Mouse (Mus musculus) midbrain, embryonic 14.5 days (tissue): Measurements from ENCODE around the gene 1700003E16Rik. TPM values are rescaled to one million over a fixed set of nuclear protein-coding genes. Genes with fewer than 3 reads are reported as not detected.

Experiments
- ATAC-seq: fragments of 200-750 bp; cut with Nextera tagmentation; 2 replicates; pipeline ENCODE4 v1.8.0; 2017; ENCODE audit warnings: moderate number of reproducible peaks, moderate library complexity; ENCODE audit not compliant: low FRiP score, low TSS enrichment
- DNase-seq: peaks from one replicate; pipeline ENCODE4 v3.0.0-alpha.2; 2015
- H3K27ac ChIP-seq: fragments of 300-500 bp; sonication (generic); replicated peaks from 2 replicates; pipeline ENCODE4 v1.5.1; 2014; ENCODE audit warnings: mild to moderate bottlenecking, low read depth, low read length, moderate library complexity
- H3K27me3 ChIP-seq: fragments of 300-500 bp; sonication (generic); 2 replicates; pipeline ENCODE4 v1.6.1; 2014; ENCODE audit warnings: low read length, control low read depth, mixed read lengths; ENCODE audit not compliant: control insufficient read depth, insufficient read depth
- H3K36me3 ChIP-seq: fragments of 300-500 bp; sonication (generic); 2 replicates; pipeline ENCODE4 v1.6.1; 2014; ENCODE audit warnings: low read length, control low read depth; ENCODE audit not compliant: control insufficient read depth, insufficient read depth
- H3K4me1 ChIP-seq: fragments of 300-500 bp; sonication (generic); 2 replicates; pipeline ENCODE4 v1.6.1; 2014; ENCODE audit warnings: mild to moderate bottlenecking, antibody characterized with exemption, low read length, control low read depth; ENCODE audit not compliant: control insufficient read depth, insufficient read depth
- H3K4me2 ChIP-seq: fragments of 300-500 bp; sonication (generic); 2 replicates; pipeline ENCODE4 v1.6.1; 2014; ENCODE audit warnings: mild to moderate bottlenecking, low read length, moderate library complexity
- H3K4me3 ChIP-seq: fragments of 300-500 bp; sonication (generic); replicated peaks from 2 replicates; pipeline ENCODE4 v1.5.1; 2014; ENCODE audit warnings: low read depth, low read length
- H3K9ac ChIP-seq: fragments of 300-500 bp; sonication (generic); replicated peaks from 2 replicates; pipeline ENCODE4 v1.6.1; 2014; ENCODE audit warnings: mild to moderate bottlenecking, low read length, moderate library complexity
- H3K9me3 ChIP-seq: fragments of 300-500 bp; sonication (generic); 2 replicates; pipeline ENCODE4 v1.6.1; 2016; ENCODE audit warnings: low read length, control low read depth, mixed read lengths; ENCODE audit not compliant: control insufficient read depth
- WGBS: fragments of 180-500 bp; shearing (Covaris S2); extraction: QIAGEN DNeasy Blood & Tissue Kit; methylation state at CpG from one replicate; pipeline ENCODE4 v1.1.7; 2014; 5-methylcytosine and 5-hydroxymethylcytosine counted together
- polyA plus RNA-seq: library from polyadenylated mRNA; unstranded; fragments of >200 nt; fragmentation: Nextera tagmentation; extraction: Ambion mirVana; gene quantifications from 2 replicates; pipeline ENCODE4 v1.2.1, GENCODE M21; 2014

The 1700003E16Rik gene
- polyA plus RNA-seq, 1 experiment from 2014 or later, result 5.9 TPM

- H3K27me3 ChIP-seq, result 0 out of 2 replicates have a peak, but pooled peaks cover 2% of the 10 kb centered on the region
- no peaks in the 10 kb centered on the region for H3K9me3 ChIP-seq
- no peaks in the 10 kb centered on the region for H3K36me3 ChIP-seq
- H3K4me3 ChIP-seq, result peak overlapping the region; percentile 39
- 17% methylated on average over 5 of the region's 5 CpGs for WGBS
- H3K4me2 ChIP-seq, result peak overlapping the region; percentile 65
- peak overlapping the region; percentile 90 for H3K27ac ChIP-seq
- DNase-seq (no peak), ATAC-seq (peak; percentile 6; the same call in 1 of the 2 replicates)
- H3K4me1 ChIP-seq, result peaks cover 32% of the 10 kb centered on the region
- H3K9ac ChIP-seq, result peak overlapping the region; percentile 62
These were observed 19.8 kb upstream of the 1700003E16Rik start for GRCm38 (mm10) chr6:83136291-83136880.

DNA sequence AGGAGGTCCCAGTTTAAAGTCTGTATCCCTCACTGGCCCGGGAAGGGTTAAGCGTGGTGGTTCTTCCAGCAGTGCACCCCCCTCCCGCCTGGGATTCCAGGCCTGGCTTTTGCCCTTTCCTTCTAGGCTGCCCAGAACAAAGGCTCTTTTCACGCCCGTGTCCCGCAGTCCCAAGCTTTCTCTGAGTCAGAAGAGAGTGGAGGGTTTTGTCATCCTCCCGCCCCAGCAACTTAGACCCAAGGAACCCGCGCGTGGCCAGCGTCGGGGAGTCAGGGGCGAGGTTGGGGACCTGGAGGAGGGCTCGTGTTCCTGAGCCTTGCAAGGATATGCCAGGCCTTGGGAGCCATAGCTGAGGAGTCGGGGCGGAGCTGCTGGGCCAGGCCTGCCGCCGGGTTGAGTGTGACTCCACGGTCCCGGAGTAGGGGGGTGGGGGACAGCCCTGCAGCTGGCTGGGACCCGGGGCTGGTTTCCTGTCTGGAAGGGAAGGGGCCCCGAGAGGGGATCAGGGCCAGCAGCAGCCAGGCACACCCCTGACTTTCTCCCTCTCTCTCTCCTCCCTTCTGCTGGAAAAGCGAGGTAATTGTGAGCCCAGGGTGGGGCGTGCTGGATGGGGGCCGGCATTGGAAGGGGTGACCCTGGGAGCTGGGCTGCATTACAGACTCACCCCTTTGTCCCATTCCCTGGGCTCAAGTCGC, 19.2 kb upstream of the 1700003E16Rik start:
- Histone ChIP-seq H3K9ac (peak overlapping the region; percentile 62), H3K4me1 (peaks cover 34% of the 10 kb centered on the region), H3K4me2 (peak overlapping the region; percentile 65), H3K9me3 (no peaks in the 10 kb centered on the region), H3K27me3 (peaks cover 5% of the 10 kb centered on the region; the same call in 1 of the 2 replicates), H3K4me3 (peak overlapping the region; percentile 39), H3K27ac (peak overlapping the region; percentile 90), H3K36me3 (no peaks in the 10 kb centered on the region)
- peak; percentile 82 for ATAC-seq
- under 1% methylated on average over 25 of the region's 26 CpGs for WGBS
- peak; percentile 73 for DNase-seq

DNA sequence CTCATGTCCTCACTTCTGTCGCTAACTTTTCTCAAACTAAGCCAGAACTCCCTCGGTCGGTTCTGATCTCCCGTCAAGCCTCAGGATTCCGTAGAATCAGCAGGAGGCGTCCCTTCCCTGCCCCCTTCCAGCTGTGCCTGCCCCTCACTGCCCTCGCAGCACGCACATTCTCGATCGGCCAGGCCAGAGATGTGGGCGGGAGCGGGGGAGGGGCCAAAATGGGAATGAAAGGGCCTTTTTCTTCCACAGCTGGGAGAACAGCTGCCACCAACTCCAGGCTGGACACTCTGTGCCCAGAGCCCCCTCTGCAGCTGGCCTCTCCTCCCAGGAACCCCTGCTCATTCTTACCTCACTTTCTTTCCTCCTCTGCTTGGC, 18.6 kb upstream of the 1700003E16Rik start:
- peak overlapping the region; percentile 62 for H3K9ac ChIP-seq
- H3K9me3 ChIP-seq, result no peaks in the 10 kb centered on the region
- WGBS, result under 1% methylated on average over 12 of the region's 12 CpGs
- ATAC-seq, result peak; percentile 55
- H3K4me2 ChIP-seq, result peak overlapping the region; percentile 65
- DNase-seq, result peak; percentile 78
- H3K27ac ChIP-seq, result peak overlapping the region; percentile 90
- peaks cover 38% of the 10 kb centered on the region for H3K4me1 ChIP-seq
- peaks cover 7% of the 10 kb centered on the region; the same call in 1 of the 2 replicates for H3K27me3 ChIP-seq
- no peaks in the 10 kb centered on the region for H3K36me3 ChIP-seq
- peak overlapping the region; percentile 39 for H3K4me3 ChIP-seq

DNA sequence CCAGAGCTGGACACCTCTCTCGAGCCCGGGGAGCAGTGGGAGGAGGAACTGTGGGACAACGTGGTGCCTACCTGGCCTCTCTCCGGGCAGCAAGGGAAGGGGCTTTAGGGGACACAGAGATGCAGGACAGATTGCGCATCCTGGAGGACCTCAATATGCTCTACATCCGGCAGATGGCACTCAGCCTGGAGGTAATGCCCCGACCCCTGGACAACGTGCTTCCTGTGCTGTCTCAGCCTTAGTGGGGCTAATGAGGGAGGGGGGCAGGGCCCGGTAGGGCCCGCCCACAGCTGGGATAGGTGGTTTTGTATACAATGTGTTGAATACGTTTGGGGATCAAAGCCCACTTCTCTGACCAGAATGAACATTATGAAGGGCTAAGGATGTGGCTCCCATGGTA, 18.1 kb upstream of the 1700003E16Rik start:
- ATAC-seq (peak; percentile 38; the same call in 1 of the 2 replicates), DNase-seq (peak; percentile 54)
- peak overlapping the region; percentile 62 for H3K9ac ChIP-seq
- no peaks in the 10 kb centered on the region for H3K36me3 ChIP-seq
- 2% methylated on average over 11 of the region's 11 CpGs for WGBS
- peak overlapping the region; percentile 39 for H3K4me3 ChIP-seq
- peaks cover 7% of the 10 kb centered on the region; the same call in 1 of the 2 replicates for H3K27me3 ChIP-seq
- peak overlapping the region; percentile 65 for H3K4me2 ChIP-seq
- peak overlapping the region; percentile 90 for H3K27ac ChIP-seq
- peaks cover 38% of the 10 kb centered on the region for H3K4me1 ChIP-seq
- H3K9me3 ChIP-seq, result no peaks in the 10 kb centered on the region

- WGBS, result 95% methylated on average over 8 of the region's 8 CpGs
- Histone ChIP-seq H3K9ac (no peak overlapping the region), H3K4me2 (no peak overlapping the region), H3K36me3 (no peaks in the 10 kb centered on the region), H3K9me3 (no peaks in the 10 kb centered on the region), H3K4me1 (peaks cover 38% of the 10 kb centered on the region), H3K27me3 (peaks cover 7% of the 10 kb centered on the region; the same call in 1 of the 2 replicates), H3K27ac (no peak overlapping the region), H3K4me3 (no peak overlapping the region)
- DNase-seq (no peak), ATAC-seq (no peak)
These were observed 16.2 kb upstream of the 1700003E16Rik start for GRCm38 (mm10) chr6:83140044-83140443.

GRCm38 (mm10) chr6:83141636-83142035, 14.6 kb upstream of the 1700003E16Rik start:
- peaks cover 5% of the 10 kb centered on the region; the same call in 1 of the 2 replicates for H3K27me3 ChIP-seq
- H3K4me1 ChIP-seq, result peaks cover 26% of the 10 kb centered on the region
- H3K36me3 ChIP-seq, result no peaks in the 10 kb centered on the region
- H3K27ac ChIP-seq, result no peak overlapping the region
- H3K4me2 ChIP-seq, result peak overlapping the region; percentile 60
- no peak overlapping the region for H3K4me3 ChIP-seq
- WGBS, result 32% methylated on average over 4 of the region's 4 CpGs
- peak; percentile 19 for DNase-seq
- ATAC-seq, result no peak
- no peak overlapping the region for H3K9ac ChIP-seq
- H3K9me3 ChIP-seq, result no peaks in the 10 kb centered on the region

DNA sequence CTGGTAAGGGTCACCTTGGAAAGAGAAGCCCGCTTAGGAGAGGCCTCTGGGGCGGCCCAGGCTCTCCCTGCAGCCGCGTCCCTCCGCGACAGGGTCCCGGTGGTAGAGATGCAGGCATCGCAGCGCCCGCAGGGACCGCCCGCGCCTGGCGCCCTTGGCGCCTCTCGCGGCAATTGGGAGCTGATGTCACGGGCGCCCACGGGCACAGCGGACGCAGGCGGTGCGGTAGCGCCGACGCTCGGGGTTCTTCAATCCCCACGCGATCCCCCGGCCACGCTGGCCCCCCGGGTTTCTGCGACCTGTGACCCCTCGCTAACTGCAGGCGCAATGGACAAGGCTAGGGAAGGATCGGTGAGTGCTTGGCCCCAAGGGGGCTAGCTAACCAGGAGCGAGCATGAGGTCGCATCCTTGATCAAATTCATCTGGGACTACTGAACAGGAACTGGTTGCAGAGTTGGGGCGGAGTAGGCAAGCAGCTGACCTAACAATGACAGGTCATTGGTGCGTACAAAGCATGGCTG, 13.9 kb upstream of the 1700003E16Rik start:
- H3K27ac ChIP-seq, result no peak overlapping the region
- WGBS, result 2% methylated on average over 41 of the region's 41 CpGs
- DNase-seq, result peak; percentile 64

GRCm38 (mm10) chr6:83142886-83143285, 13.3 kb upstream of the 1700003E16Rik start:
- no peak overlapping the region for H3K9ac ChIP-seq

More for the DNA sequence above, 13.9 kb upstream of the 1700003E16Rik start:
- Histone ChIP-seq H3K4me1 (peaks cover 20% of the 10 kb centered on the region), H3K9ac (peak overlapping the region; percentile 55), H3K4me3 (peak overlapping the region; percentile 31), H3K27me3 (peaks cover 5% of the 10 kb centered on the region; the same call in 1 of the 2 replicates), H3K4me2 (peak overlapping the region; percentile 60), H3K9me3 (no peaks in the 10 kb centered on the region), H3K36me3 (no peaks in the 10 kb centered on the region)
- ATAC-seq, result no peak

More at GRCm38 (mm10) chr6:83142886-83143285, 13.3 kb upstream of the 1700003E16Rik start:
- Histone ChIP-seq H3K4me2 (peak overlapping the region; percentile 60), H3K9me3 (no peaks in the 10 kb centered on the region), H3K36me3 (no peaks in the 10 kb centered on the region), H3K27ac (no peak overlapping the region), H3K4me1 (peaks cover 14% of the 10 kb centered on the region), H3K4me3 (no peak overlapping the region), H3K27me3 (peaks cover 5% of the 10 kb centered on the region; the same call in 1 of the 2 replicates)
- no peak for ATAC-seq
- DNase-seq, result no peak
- WGBS, result 55% methylated on average over 11 of the region's 11 CpGs
